Mouse (Mus musculus) myocyte (in vitro differentiated cells): ENCODE data around the gene Lats2. TPM values are rescaled to one million over a fixed set of nuclear protein-coding genes. Genes with fewer than 3 reads are reported as not detected.
"Not testable (repeated sequence)": the region's sequence is repeated elsewhere in the genome, so short reads cannot be mapped to it uniquely, and the experiment has no call there.

Experiments
- H3K27me3 ChIP-seq: one replicate; pipeline ENCODE4 v1.6.1; 2011; ENCODE audit not compliant: control insufficient read depth, insufficient read depth, insufficient read length
- H3K36me3 ChIP-seq: one replicate; pipeline ENCODE4 v1.6.1; 2011; ENCODE audit not compliant: control insufficient read depth, insufficient read depth
- H3K4me2 ChIP-seq: one replicate; pipeline ENCODE4 v1.6.1; 2011; ENCODE audit warnings: low read depth, control low read depth
- H3K4me3 ChIP-seq: one replicate; pipeline ENCODE4 v1.5.1; 2011; ENCODE audit warnings: mild to moderate bottlenecking, control low read depth, moderate library complexity
- H3K79me2 ChIP-seq: one replicate; pipeline ENCODE4 v1.6.1; 2011; ENCODE audit not compliant: control insufficient read depth, insufficient read depth
- H3ac ChIP-seq: one replicate; pipeline ENCODE4 v1.6.1; 2011; ENCODE audit not compliant: control insufficient read depth, insufficient read length
- CEBPB ChIP-seq: IDR thresholded peaks from 2 replicates; pipeline ENCODE4 v1.6.1; 2011; ENCODE audit warnings: mild to moderate bottlenecking, moderate library complexity; ENCODE audit not compliant: poor library complexity, insufficient read depth, severe bottlenecking
- E2F4 ChIP-seq: IDR thresholded peaks from one replicate; pipeline ENCODE4 v1.6.1; 2011; ENCODE audit warnings: mild to moderate bottlenecking, control low read depth, moderate library complexity; ENCODE audit not compliant: insufficient read depth
- MAX ChIP-seq: IDR thresholded peaks from one replicate; pipeline ENCODE4 v1.6.1; 2011; ENCODE audit warnings: low read depth, mild to moderate bottlenecking, control low read depth
- MYOD1 ChIP-seq, 3 experiments: IDR thresholded peaks; one replicate each; pipeline ENCODE4 v1.6.1; 2011; ENCODE audit warnings: control low read depth in 2 of 3, low read depth in 2 of 3, mild to moderate bottlenecking in 2 of 3, moderate library complexity in 1 of 3; ENCODE audit not compliant: insufficient read length in 2 of 3, control insufficient read depth in 1 of 3
- MYOG ChIP-seq, 3 experiments: IDR thresholded peaks; one replicate each; pipeline ENCODE4 v1.6.1; 2011; ENCODE audit warnings: control low read depth in 2 of 3, low read depth in 2 of 3, mild to moderate bottlenecking in 2 of 3; ENCODE audit not compliant: insufficient read length in 2 of 3, control insufficient read depth in 1 of 3, insufficient read depth in 1 of 3
- POLR2A ChIP-seq: IDR thresholded peaks from one replicate; pipeline ENCODE4 v1.6.1; 2011; ENCODE audit warnings: low read depth, mild to moderate bottlenecking, control low read depth, moderate library complexity; ENCODE audit not compliant: insufficient read length
- POLR2AphosphoS2 ChIP-seq: IDR thresholded peaks from one replicate; pipeline ENCODE4 v1.6.1; 2011; ENCODE audit warnings: low read depth, control low read depth; ENCODE audit not compliant: insufficient read length
- REST ChIP-seq: IDR thresholded peaks from one replicate; pipeline ENCODE4 v1.6.1; 2011; ENCODE audit warnings: mild to moderate bottlenecking, control low read depth, moderate library complexity; ENCODE audit not compliant: insufficient read depth, insufficient read length
- SRF ChIP-seq: IDR thresholded peaks from one replicate; pipeline ENCODE4 v1.6.1; 2011; ENCODE audit warnings: low read depth; ENCODE audit not compliant: control insufficient read depth, insufficient read length
- TCF12 ChIP-seq: IDR thresholded peaks from one replicate; pipeline ENCODE4 v1.6.1; 2011; ENCODE audit warnings: mild to moderate bottlenecking, control low read depth; ENCODE audit not compliant: poor library complexity, insufficient read depth, severe bottlenecking
- TCF3 ChIP-seq: IDR thresholded peaks from one replicate; pipeline ENCODE4 v1.6.1; 2011; ENCODE audit warnings: low read depth, control low read depth; ENCODE audit not compliant: insufficient read length
- USF1 ChIP-seq: IDR thresholded peaks from one replicate; pipeline ENCODE4 v1.6.1; 2011; ENCODE audit warnings: low read depth, mild to moderate bottlenecking, control low read depth, moderate library complexity
- polyA plus RNA-seq: library from polyadenylated mRNA; unstranded; fragments of >200 nt; fragmentation: generic; extraction: Trizol; gene quantifications from one replicate; pipeline ENCODE4 v1.2.1, GENCODE M21; 2012; ENCODE audit warnings: missing spikeins

Gene Lats2
- polyA plus RNA-seq, 1 experiment: 10.6 TPM

GRCm38 (mm10) chr14:57760447-57761412, 2.5 kb upstream of the Lats2 start:
- no peaks in the 10 kb centered on the region for H3K36me3 ChIP-seq
- H3K27me3 ChIP-seq: no peaks in the 10 kb centered on the region
- H3K79me2 ChIP-seq: no peaks in the 10 kb centered on the region
- H3ac ChIP-seq: no peak overlapping the region
- H3K4me3 ChIP-seq: no peak overlapping the region
- H3K4me2 ChIP-seq: peak overlapping the region; percentile 61
- 0 out of 2 replicates have a peak, but pooled peaks have one; percentile 25 for TF ChIP-seq CEBPB
- TF ChIP-seq SRF: no peak

GRCm38 (mm10) chr14:57756094-57756493, 2.1 kb downstream of the Lats2 start:
- Histone ChIP-seq H3K4me2 (no peak overlapping the region), H3K27me3 (no peaks in the 10 kb centered on the region), H3K4me3 (no peak overlapping the region), H3K36me3 (no peaks in the 10 kb centered on the region), H3K79me2 (no peaks in the 10 kb centered on the region), H3ac (no peak overlapping the region)
- TF ChIP-seq MAX: no peak
- no peak for TF ChIP-seq CEBPB
- no peak for TF ChIP-seq POLR2AphosphoS2
- TF ChIP-seq E2F4: no peak
- no peak for TF ChIP-seq POLR2A
- TF ChIP-seq MYOG (IDR thresholded peaks at IDR 0.05; ENCODE audit: control insufficient read depth in 1 of 3, insufficient read depth in 1 of 3, insufficient read length in 2 of 3, low read depth in 2 of 3): no peak
- TF ChIP-seq REST: no peak
- TF ChIP-seq MYOD1 (IDR thresholded peaks at IDR 0.05; ENCODE audit: control insufficient read depth in 1 of 3, insufficient read length in 2 of 3, low read depth in 2 of 3): no peak
- no peak for TF ChIP-seq TCF3
- TF ChIP-seq USF1: no peak
- no peak for TF ChIP-seq SRF
- TF ChIP-seq TCF12: no peak

- Histone ChIP-seq H3K4me3 (no peak overlapping the region), H3K27me3 (no peaks in the 10 kb centered on the region), H3ac (no peak overlapping the region), H3K4me2 (no peak overlapping the region), H3K79me2 (no peaks in the 10 kb centered on the region), H3K36me3 (no peaks in the 10 kb centered on the region)
- TF ChIP-seq TCF3: no peak
- no peak for TF ChIP-seq E2F4
- TF ChIP-seq MYOD1 (IDR thresholded peaks at IDR 0.05; ENCODE audit: control insufficient read depth in 1 of 3, insufficient read length in 2 of 3, low read depth in 2 of 3): no peak
Observed at GRCm38 (mm10) chr14:57755661-57756060, 2.5 kb downstream of the Lats2 start.

DNA sequence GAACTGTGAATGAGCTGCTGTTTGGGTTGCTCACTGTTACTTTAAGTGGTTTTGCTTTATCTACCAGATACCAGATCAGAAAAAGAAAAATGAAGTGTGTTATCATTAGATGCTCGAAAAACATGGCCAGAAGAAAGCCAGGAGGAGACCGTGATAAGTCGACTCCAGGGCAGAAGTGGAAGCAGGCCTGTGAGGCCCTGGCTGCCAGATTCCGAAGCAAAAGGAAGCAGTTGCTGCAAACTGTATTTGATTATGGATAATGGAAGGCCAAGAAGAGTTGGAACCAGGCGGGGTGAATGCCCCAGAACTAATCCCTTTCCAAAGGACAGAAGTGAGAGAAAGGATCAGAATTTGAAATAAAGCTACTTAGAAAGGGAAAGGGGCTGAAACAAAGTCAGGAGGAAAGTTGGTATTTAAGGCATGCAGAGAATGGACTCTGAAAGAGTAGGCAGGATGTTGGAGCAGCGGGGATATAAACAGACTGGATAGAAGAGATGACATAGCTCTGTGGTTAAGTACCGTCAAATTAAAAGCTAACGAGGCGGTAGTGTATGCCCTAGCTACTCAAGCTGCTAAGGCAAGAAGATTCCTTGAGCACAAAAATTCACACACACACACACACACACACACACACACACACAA, 4.7 kb downstream of the Lats2 start:
- H3K4me3 ChIP-seq: no peak overlapping the region
- H3K79me2 ChIP-seq: no peaks in the 10 kb centered on the region
- no peaks in the 10 kb centered on the region for H3K27me3 ChIP-seq
- no peaks in the 10 kb centered on the region for H3K36me3 ChIP-seq
- H3ac ChIP-seq: no peak overlapping the region
- TF ChIP-seq POLR2A (no peak), TCF3 (no peak), TCF12 (no peak), SRF (no peak), CEBPB (no peak)
- no peak overlapping the region for H3K4me2 ChIP-seq

DNA sequence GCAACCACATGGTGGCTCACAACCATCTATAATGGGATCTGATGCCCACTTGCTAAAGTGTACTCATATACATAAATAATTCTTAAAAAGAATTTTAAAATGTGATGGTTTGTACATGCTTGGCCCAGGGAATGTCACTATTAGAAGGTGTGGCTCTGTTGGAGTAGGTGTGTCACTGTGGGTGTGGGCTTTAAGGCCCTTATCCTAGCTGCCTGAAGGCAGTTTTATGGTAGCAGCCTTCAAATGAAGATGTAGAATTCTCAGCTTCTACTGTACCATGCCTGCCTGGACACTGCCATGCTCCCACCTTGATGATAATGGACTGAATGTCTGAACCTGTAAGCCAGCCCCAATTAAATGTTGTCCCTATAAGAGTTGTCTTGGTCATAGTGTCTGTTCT, 7.2 kb downstream of the Lats2 start:
- not testable (repeated sequence) for H3K4me2 ChIP-seq, H3ac ChIP-seq, H3K4me3 ChIP-seq, H3K36me3 ChIP-seq, H3K27me3 ChIP-seq, H3K79me2 ChIP-seq
